Mouse (Mus musculus) stomach, postnatal 0 days (tissue): ENCODE measurements at regions not wholly inside any gene's neighbourhood (a gene's known extent, or its start where the extent isn't known, plus 50 kb on each side); places are given as distances from the start of the nearest gene placed in this dataset.

Experiments
- CTCF ChIP-seq: IDR thresholded peaks from 2 replicates; pipeline ENCODE4 v1.5.1; 2016; ENCODE audit warnings: antibody characterized with exemption, low read depth, mild to moderate bottlenecking, moderate library complexity
- EP300 ChIP-seq: optimal IDR thresholded peaks from 2 replicates; pipeline ENCODE3; 2016; ENCODE audit warnings: antibody characterized with exemption

GRCm38 (mm10) chr6:70072007-70072406 lies 720.0 kb downstream of the Rpia start:
- TF ChIP-seq CTCF (no peak), EP300 (no peak)
